Mouse (Mus musculus) neural tube, embryonic 14.5 days (tissue): ENCODE measurements at regions not wholly inside any gene's neighbourhood (a gene's known extent, or its start where the extent isn't known, plus 50 kb on each side); places are given as distances from the start of the nearest gene placed in this dataset.

Source experiments
- ATAC-seq: fragments of 200-750 bp; cut with Nextera tagmentation; 2 replicates; pipeline ENCODE4 v1.8.0; 2017; ENCODE audit warnings: low read depth, mild to moderate bottlenecking, moderate TSS enrichment, moderate library complexity
- H3K27ac ChIP-seq: fragments of 300-500 bp; sonication (generic); 2 replicates; pipeline ENCODE4 v1.5.1; 2014; ENCODE audit warnings: low read depth, mild to moderate bottlenecking, control low read depth, low read length, moderate library complexity, mixed read lengths
- H3K27me3 ChIP-seq: fragments of 300-500 bp; sonication (generic); 2 replicates; pipeline ENCODE4 v1.6.1; 2014; ENCODE audit warnings: low read length; ENCODE audit not compliant: control insufficient read depth, insufficient read depth
- H3K36me3 ChIP-seq: fragments of 300-500 bp; sonication (generic); 2 replicates; pipeline ENCODE4 v1.6.1; 2014; ENCODE audit warnings: low read length, mixed read lengths; ENCODE audit not compliant: control insufficient read depth, insufficient read depth
- H3K4me1 ChIP-seq: fragments of 300-500 bp; sonication (generic); 2 replicates; pipeline ENCODE4 v1.6.1; 2014; ENCODE audit warnings: low read length; ENCODE audit not compliant: control insufficient read depth, insufficient read depth
- H3K4me2 ChIP-seq: fragments of 300-500 bp; sonication (generic); 2 replicates; pipeline ENCODE4 v1.6.1; 2014; ENCODE audit warnings: mild to moderate bottlenecking, low read depth, low read length, control low read depth
- H3K4me3 ChIP-seq: fragments of 300-500 bp; sonication (generic); 2 replicates; pipeline ENCODE4 v1.5.1; 2014; ENCODE audit warnings: low read depth, low read length, control low read depth, mixed read lengths
- H3K9ac ChIP-seq: fragments of 300-500 bp; sonication (generic); replicated peaks from 2 replicates; pipeline ENCODE4 v1.6.1; 2014; ENCODE audit warnings: low read depth, mild to moderate bottlenecking, control low read depth, low read length, mixed read lengths
- H3K9me3 ChIP-seq: fragments of 300-500 bp; sonication (generic); 2 replicates; pipeline ENCODE4 v1.6.1; 2016; ENCODE audit warnings: low read length; ENCODE audit not compliant: control insufficient read depth
- WGBS: fragments of 180-500 bp; shearing (Covaris S2); extraction: QIAGEN DNeasy Blood & Tissue Kit; methylation state at CpG from one replicate; pipeline ENCODE4 v1.1.7; 2014; 5-methylcytosine and 5-hydroxymethylcytosine counted together

DNA sequence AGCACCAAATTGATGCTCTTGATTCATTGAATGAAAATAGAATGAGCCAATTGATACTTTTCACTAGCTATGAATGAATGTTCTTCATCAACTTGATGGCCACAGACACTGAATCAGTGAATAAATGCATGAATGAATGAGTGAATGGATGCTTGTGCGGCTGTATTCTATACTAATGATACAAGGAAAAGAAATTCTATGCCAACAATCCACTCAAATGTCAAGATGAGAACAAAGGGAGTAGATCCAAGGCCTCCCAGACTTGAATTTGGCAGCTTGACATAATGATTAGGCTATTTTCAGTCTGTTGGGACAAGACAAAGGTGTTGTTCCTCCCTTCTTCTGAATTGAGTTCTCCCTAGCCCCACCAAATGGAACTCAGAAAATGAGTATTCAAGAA lies 393.1 kb downstream of the Btg1 start:
- no peak overlapping the region for H3K4me3 ChIP-seq
- H3K9me3 ChIP-seq: no peaks in the 10 kb centered on the region
- no peak overlapping the region for H3K27ac ChIP-seq
- ATAC-seq: no peak
- 44% methylated on average over 1 of the region's 1 CpGs for WGBS
- H3K4me1 ChIP-seq: no peaks in the 10 kb centered on the region
- H3K36me3 ChIP-seq: no peaks in the 10 kb centered on the region
- H3K27me3 ChIP-seq: no peaks in the 10 kb centered on the region
- H3K9ac ChIP-seq: no peak overlapping the region
- H3K4me2 ChIP-seq: no peak overlapping the region

DNA sequence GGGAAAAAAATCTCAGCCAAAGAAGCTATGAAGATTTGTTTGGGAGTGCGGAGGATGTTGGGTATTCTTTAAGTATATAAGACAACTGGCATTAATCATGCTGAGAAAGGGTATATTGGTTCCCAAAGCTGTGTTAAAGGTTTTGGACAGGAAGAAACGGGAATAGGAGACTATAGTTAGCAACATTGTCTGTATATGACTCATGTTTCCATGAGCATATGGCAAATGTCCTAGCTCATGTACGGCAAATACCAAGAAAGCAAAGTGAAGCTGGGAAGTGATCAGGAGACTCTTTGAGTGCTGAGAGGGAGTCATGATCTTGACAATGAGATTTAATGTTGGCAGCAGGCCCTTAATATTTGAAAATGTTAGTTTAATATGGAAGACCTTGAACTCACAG lies 401.8 kb downstream of the Btg1 start:
- ATAC-seq: no peak
- no peak overlapping the region for H3K27ac ChIP-seq
- H3K36me3 ChIP-seq: no peaks in the 10 kb centered on the region
- no peaks in the 10 kb centered on the region for H3K9me3 ChIP-seq
- WGBS: 78% methylated on average over 3 of the region's 3 CpGs
- no peak overlapping the region for H3K4me2 ChIP-seq
- no peaks in the 10 kb centered on the region for H3K27me3 ChIP-seq
- no peak overlapping the region for H3K4me3 ChIP-seq
- no peak overlapping the region for H3K9ac ChIP-seq
- no peaks in the 10 kb centered on the region for H3K4me1 ChIP-seq

DNA sequence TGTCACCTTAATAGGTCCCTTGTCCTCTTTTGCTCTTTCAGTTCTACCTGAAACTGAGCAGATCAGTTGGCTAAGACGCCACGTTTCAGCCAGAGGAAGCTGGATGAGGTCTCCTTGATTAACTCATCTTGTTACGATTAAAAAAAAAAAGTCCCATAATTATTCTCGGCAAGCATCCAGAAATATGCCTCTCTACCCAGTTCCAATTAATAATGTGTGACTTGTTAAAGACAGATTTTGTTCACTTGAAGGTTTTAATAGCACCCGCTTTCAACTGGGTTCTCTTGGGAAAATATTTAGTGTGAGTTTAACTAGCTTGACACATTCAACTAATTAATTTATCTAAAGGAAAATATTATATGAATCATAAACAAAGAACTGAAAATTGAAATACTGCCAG lies 412.0 kb downstream of the Btg1 start:
- H3K27me3 ChIP-seq: no peaks in the 10 kb centered on the region
- H3K27ac ChIP-seq: no peak overlapping the region
- ATAC-seq: no peak
- no peaks in the 10 kb centered on the region for H3K4me1 ChIP-seq
- H3K9me3 ChIP-seq: no peaks in the 10 kb centered on the region
- H3K9ac ChIP-seq: no peak overlapping the region
- no peaks in the 10 kb centered on the region for H3K36me3 ChIP-seq
- no peak overlapping the region for H3K4me3 ChIP-seq
- H3K4me2 ChIP-seq: no peak overlapping the region
- 77% methylated on average over 5 of the region's 5 CpGs for WGBS

DNA sequence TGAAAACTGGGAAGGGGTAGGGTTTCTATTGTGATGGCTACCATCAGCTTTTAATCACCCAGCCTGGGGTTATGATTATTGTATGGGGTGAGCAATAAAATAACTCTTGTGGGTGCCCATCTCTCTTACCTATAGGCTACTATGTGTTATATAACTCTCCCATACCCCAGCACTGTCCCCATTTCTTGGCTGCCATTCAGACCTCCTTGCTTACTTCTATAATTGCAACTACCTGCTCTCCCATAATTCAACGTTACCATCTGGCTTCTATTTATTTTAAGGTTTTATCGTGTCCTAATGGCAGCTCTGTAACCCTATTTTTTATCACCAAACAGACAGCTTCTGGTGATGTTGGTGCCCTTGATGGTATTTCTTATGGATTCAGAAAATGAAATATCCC lies 414.2 kb downstream of the Btg1 start:
- H3K9me3 ChIP-seq: no peaks in the 10 kb centered on the region
- H3K4me1 ChIP-seq: no peaks in the 10 kb centered on the region
- no peak overlapping the region for H3K9ac ChIP-seq
- no peak for ATAC-seq
- H3K27me3 ChIP-seq: no peaks in the 10 kb centered on the region
- H3K4me2 ChIP-seq: no peak overlapping the region
- no peaks in the 10 kb centered on the region for H3K36me3 ChIP-seq
- WGBS: 80% methylated on average over 2 of the region's 2 CpGs
- H3K27ac ChIP-seq: no peak overlapping the region
- H3K4me3 ChIP-seq: no peak overlapping the region

DNA sequence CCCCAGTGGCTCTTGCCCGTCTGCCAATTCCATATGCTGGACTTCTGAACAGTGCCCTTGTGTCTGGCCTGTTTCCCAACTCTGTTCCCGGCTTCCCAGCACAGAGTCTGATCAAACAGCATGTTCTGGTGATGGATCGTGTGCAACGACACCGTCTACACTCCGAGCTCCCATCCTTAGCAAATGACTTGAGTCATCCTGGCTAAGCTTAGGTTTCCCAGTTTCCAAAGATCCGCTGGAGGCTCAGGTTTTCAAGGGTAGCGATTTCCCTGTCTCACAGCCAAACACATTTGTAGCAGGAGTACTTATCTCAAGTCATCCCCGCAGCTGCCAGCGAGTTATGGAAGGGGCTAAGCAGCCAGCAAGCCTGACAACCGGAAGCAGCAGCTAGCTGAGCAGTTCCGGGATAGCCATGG lies 418.6 kb downstream of the Btg1 start:
- Histone ChIP-seq H3K36me3 (no peaks in the 10 kb centered on the region), H3K4me2 (no peak overlapping the region), H3K4me3 (no peak overlapping the region), H3K9ac (no peak overlapping the region), H3K27ac (no peak overlapping the region), H3K4me1 (no peaks in the 10 kb centered on the region), H3K27me3 (no peaks in the 10 kb centered on the region), H3K9me3 (no peaks in the 10 kb centered on the region)
- no peak for ATAC-seq
- WGBS: 85% methylated on average over 12 of the region's 12 CpGs

DNA sequence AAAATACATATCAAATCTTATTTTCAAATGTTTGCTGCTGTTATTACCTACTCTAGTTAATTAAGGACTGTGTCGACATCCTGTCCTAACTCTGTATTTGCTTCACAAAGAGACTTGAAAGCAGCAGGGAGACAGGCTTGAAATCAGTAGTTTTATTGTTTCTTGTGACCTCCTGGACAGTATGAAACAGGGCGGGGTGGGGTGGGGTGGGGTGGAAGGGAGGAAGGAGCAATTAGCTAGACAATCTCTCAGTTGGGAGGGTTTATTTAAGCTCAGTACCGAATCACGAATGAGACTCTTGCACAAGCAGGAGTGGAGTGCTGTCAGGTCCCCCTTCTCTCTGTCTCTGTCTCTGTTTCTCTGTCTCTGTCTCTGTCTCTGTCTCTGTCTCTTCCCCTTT lies 421.2 kb downstream of the Btg1 start:
- Histone ChIP-seq H3K4me2 (no peak overlapping the region), H3K9me3 (no peaks in the 10 kb centered on the region), H3K4me1 (no peaks in the 10 kb centered on the region), H3K4me3 (no peak overlapping the region), H3K27me3 (no peaks in the 10 kb centered on the region), H3K36me3 (no peaks in the 10 kb centered on the region), H3K9ac (no peak overlapping the region), H3K27ac (no peak overlapping the region)
- 28% methylated on average over 4 of the region's 4 CpGs for WGBS
- ATAC-seq: no peak

DNA sequence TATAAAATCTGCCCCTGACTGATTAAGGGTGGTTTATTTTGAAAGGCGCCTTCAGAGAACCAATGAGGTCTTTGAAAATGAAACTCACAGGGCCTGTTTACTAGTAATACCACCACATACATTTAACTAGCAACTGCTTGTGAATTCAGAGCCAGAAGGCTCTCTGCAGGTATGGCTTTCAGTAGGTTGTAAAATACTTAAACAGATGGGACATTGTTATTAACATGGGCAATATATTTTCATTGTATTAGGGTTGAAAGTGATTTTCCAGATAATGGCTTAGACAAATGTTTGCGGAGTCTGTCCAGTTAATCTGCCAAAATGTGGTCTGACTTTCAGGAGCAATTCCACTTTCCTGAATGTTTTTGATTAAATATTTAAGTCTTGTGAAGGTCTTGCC lies 430.8 kb downstream of the Btg1 start:
- H3K9me3 ChIP-seq: no peaks in the 10 kb centered on the region
- no peaks in the 10 kb centered on the region for H3K4me1 ChIP-seq
- no peaks in the 10 kb centered on the region for H3K27me3 ChIP-seq
- H3K36me3 ChIP-seq: no peaks in the 10 kb centered on the region
- no peak overlapping the region for H3K4me3 ChIP-seq
- ATAC-seq: no peak
- 69% methylated on average over 2 of the region's 2 CpGs for WGBS
- H3K27ac ChIP-seq: no peak overlapping the region
- H3K4me2 ChIP-seq: no peak overlapping the region
- no peak overlapping the region for H3K9ac ChIP-seq

DNA sequence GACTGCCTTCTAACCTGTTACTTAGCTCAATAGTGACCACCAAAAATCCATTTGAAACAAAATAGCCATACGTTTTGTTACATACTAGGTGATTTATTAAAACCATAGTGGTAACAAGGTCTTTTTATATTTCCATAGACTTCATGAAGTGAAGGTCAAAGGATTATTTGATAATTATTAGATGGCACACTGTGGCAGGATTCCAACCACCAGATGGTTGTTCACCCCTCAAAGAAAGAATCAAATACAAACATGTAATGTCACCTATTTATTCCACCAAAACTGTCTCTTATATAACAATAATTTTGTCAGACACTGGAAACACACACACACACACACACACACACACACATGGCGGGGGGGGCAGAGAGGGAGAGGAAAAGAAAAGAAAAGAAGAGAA lies 431.2 kb downstream of the Btg1 start:
- no peak overlapping the region for H3K9ac ChIP-seq
- no peaks in the 10 kb centered on the region for H3K27me3 ChIP-seq
- H3K27ac ChIP-seq: no peak overlapping the region
- H3K4me1 ChIP-seq: no peaks in the 10 kb centered on the region
- no peaks in the 10 kb centered on the region for H3K9me3 ChIP-seq
- H3K4me3 ChIP-seq: no peak overlapping the region
- H3K4me2 ChIP-seq: no peak overlapping the region
- no peaks in the 10 kb centered on the region for H3K36me3 ChIP-seq
- WGBS: 75% methylated on average over 2 of the region's 2 CpGs
- no peak for ATAC-seq

DNA sequence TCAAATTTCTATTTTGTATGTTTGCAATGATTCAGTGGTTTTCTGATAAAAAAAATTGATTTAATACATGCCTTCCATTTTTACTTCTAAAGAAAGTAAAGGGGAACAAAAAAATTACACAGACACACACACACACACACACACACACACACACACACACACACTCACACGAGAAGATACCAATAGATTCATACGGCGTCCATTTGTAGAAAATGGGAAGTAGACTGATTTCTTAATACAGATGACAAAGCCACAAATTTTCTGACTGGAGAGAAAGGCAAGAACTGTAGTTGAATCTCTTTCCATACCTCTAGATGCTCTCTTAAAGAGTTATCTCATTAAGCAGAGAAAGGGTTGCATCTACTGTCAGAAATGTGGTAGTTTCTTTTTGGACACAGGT lies 424.9 kb upstream of the Dcn start:
- no peak overlapping the region for H3K4me2 ChIP-seq
- WGBS: 91% methylated on average over 3 of the region's 3 CpGs
- no peak overlapping the region for H3K4me3 ChIP-seq
- H3K27me3 ChIP-seq: no peaks in the 10 kb centered on the region
- no peak for ATAC-seq
- H3K9me3 ChIP-seq: no peaks in the 10 kb centered on the region
- H3K4me1 ChIP-seq: no peaks in the 10 kb centered on the region
- H3K9ac ChIP-seq: no peak overlapping the region
- no peak overlapping the region for H3K27ac ChIP-seq
- no peaks in the 10 kb centered on the region for H3K36me3 ChIP-seq

DNA sequence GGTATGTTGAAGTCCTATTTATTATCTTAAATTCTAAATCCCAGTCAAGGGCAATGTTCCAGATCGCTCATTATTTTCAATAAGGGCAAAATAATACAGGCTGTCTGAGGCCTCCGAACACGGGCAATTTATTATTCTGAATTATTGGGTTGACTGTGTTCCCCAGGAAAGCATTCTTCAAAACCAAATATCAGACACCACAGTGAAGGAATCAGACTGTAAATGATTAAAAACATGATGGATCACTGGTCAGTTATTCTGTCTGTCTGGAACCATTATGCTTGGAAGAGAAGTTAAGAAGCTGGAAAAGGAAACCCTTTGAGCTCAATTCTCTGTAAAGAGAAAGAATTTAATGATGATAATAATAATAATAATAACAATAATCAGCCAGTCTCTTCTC lies 417.4 kb upstream of the Dcn start:
- Histone ChIP-seq H3K4me1 (0 out of 2 replicates have a peak, but pooled peaks cover 6% of the 10 kb centered on the region), H3K9ac (no peak overlapping the region), H3K4me3 (no peak overlapping the region), H3K27ac (no peak overlapping the region), H3K4me2 (no peak overlapping the region), H3K9me3 (no peaks in the 10 kb centered on the region), H3K36me3 (no peaks in the 10 kb centered on the region), H3K27me3 (no peaks in the 10 kb centered on the region)
- WGBS: 52% methylated on average over 3 of the region's 3 CpGs
- no peak for ATAC-seq
